Mouse (Mus musculus) T-helper 2 cell (primary cell): ENCODE measurements at regions not wholly inside any gene's neighbourhood (a gene's known extent, or its start where the extent isn't known, plus 50 kb on each side); places are given as distances from the start of the nearest gene placed in this dataset.
"Not testable (repeated sequence)": the region's sequence is repeated elsewhere in the genome, so short reads cannot be mapped to it uniquely, and the experiment has no call there.

Source experiments
- in situ Hi-C: fragments of 300-600 bp; cut with MboI, MseI; formaldehyde crosslinking; loops from one replicate; pipeline ENCODE4 v1.15.1; 2025; ENCODE audit warnings: high pct_unique_total_duplicates

DNA sequence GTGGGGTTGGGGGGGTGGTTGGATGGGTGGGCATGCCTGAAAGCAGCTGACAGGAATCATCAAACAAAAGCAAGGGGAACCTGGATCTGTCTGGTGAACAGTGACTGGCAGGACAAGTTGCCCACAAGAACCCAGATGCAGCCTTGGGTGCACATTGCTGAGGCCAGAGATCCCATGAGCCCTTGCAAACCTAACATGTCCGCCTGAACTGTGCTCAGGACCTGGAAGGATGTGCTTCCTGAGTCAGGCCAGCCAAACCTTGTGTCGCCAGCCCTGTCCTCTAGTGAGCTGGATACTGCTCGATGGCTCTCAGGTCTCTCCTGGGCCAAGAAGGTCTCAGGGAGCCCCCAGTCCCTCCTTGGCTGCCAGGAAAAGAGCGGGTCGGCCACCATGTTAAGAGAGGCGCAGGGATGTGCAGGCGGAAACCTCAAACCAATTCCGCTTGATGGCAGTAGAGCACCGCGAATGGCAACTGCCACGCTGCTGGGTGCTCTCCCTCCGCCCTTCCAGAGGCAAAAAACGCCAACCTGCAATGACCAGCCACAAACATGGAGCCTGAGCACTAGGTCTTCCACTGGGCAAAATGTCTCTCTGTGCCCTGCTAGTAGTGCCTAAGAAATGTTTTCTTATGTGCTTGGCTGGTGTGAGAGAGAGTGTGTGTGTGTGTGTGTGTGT, 140.2 kb downstream of the Pls3 start:
- in situ Hi-C loops, result not testable (repeated sequence)

DNA sequence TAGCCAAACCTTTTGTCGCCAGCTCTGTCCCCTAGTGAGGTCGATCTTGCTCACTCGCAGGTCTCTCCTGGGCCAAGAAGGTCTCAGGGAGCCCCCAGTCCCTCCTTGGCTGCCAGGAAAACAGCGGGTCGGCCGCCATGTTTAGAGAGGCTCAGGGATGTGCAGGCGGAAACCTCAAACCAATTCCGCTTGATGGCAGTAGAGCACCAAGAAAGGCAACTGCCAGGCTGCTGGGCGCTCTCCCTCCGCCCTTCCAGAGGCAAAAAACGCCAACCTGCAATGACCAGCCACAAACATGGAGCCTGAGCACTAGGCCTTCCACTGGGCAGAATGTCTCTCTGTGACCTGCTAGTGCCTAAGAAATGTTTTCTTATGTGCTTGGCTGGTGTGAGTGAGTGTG, 141.3 kb downstream of the Pls3 start:
- in situ Hi-C loops, result not testable (repeated sequence)

DNA sequence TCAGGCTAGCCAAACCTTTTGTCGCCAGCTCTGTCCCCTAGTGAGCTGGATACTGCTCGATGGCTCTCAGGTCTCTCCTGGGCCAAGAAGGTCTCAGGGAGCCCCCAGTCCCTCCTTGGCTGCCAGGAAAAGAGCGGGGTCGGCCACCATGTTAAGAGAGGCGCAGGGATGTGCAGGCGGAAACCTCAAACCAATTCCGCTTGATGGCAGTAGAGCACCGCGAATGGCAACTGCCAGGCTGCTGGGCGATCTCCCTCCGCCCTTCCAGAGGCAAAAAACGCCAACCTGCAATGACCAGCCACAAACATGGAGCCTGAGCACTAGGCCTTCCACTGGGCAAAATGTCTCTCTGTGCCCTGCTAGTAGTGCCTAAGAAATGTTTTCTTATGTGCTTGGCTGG, 145.2 kb downstream of the Pls3 start:
- in situ Hi-C loops, result not testable (repeated sequence)

DNA sequence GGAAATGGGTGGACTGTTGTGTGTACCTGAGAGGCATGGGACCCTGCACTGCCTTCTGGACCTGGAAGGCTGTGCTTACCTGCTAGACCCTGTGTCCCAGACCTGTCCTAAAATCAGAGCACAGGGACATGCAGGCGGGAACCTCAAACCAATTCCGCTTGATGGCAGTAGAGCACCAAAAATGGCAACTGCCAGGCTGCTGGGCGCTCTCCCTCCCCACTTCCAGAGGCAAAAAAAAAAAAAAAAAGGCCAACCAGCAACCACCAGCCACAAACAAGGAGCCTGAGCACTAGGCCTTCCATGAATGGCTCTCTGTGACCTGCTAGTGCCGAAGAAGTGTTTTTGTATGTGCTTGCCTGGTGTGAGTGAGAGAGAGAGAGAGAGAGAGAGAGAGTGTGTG, 146.5 kb downstream of the Pls3 start:
- in situ Hi-C loops, result no loop called here

DNA sequence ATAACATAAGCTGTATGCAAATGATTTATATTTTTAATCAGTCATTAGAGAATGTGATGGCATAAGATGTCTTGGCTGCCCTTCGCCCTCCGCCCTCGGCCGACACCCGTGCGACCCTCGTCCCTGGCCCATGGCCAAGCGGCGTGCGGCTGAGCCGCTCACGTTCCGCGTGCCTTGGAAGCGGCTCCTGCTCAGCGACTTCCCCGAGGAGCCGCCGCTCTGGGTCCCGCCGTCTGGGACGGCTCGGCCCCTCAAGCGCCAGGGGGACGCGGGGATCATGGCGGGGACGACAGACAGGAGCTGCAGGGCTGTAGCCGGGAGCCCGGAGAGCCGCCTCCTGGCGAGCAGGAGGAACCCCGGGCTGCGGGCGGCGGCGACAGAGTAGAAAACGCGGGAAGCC, 145.5 kb upstream of the Rab39b start:
- in situ Hi-C loops, result not testable (repeated sequence)

DNA sequence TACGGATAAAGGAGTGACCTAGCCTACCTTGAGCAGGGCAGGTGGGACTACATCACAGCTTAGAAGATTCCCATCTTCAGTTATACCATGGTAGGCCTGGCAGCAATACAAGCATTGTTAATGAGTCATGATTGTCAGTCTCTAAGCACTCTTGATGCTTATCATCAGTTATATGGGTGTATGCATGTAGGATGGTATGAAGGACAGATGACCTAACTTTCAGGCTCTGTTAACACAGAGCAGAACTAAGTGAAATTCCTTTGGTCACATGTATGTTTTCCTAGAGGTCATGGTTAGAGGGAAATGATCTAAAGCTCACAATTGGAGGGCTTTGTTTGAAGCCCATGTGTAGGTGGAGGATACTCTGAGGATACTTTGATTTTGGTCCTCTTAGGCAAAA, 121.9 kb upstream of the Rab39b start:
- in situ Hi-C loops, result no loop called here

DNA sequence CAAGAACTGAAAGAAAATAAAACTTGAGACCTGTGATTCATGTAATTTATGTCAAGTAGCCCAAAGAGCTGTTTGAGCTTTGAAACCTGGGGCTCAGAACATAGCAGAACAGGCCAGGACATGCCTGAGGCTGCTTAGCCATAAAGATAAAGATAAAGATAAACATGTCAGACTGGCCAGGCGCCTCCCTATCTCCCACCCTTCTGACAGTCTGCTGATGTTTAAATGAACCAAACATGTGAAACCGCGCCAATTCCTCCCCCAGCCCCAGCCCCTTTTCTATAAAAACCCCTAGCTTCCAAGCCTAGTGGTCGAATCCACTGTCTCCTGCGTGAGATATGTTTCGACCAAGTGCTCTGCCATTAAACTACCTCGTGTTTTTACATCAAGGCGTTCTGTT, 97.2 kb upstream of the Rab39b start:
- in situ Hi-C loops, result loop anchor here (10.0 kb wide), 1 partner anchor 260 kb away; the partner anchor contains the start of genes Brcc3, Cmc4 and Mtcp1

DNA sequence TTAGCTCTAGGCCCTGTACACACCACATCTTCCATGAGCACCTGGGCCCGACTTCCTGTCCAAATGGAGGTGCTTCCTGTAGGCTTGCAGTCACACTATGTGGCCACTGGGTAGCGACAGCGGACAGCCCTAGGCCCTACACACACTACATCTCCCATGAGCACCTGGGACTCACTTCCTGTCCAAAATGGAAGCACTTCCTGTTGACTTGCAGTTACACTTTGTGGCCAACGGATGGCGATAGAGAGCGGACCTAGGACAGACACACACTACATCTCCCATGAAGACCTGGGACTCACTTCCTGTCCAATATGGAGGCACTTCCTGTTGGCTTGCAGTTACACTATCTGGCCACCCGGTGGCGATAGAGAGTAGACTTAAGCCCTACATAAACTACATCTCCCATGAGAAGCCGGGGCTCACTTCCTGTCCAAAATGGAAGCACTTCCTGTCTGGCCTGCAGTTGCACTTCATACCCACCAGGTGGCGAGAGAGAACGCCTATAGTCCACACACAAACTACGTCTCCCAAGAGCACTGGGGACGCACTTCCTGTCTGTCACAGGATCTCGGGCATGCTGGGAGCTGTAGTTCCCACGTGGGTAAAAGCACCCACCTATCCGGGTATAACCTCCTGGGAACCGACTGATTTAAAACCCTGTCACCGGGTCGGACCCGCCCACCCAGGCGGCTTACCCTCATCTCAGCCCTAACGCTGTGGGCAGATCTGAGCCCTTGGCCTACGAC, 96.1 kb upstream of the Rab39b start:
- in situ Hi-C loops, result loop anchor here (10.0 kb wide), 1 partner anchor 259 kb away; the partner anchor contains the start of genes Brcc3, Cmc4 and Mtcp1

DNA sequence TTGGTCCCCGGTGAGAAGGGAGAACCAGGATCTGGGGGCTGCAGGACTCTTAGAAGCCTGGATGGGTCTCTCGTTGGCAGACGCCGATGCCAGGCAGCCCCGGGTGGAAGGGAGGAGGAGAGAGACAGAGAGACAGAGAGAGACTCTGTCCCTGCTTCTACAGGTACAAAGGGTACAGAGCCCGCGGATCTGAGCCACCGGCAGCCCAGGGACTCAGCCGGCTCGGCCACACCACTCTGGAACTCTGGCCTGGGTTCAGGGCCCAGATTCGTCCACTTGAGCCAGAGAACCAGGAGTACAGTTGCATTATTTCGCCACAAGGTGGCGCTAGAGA, 95.5 kb upstream of the Rab39b start:
- in situ Hi-C loops, result loop anchor here (10.0 kb wide), 1 partner anchor 259 kb away; the partner anchor contains the start of genes Brcc3, Cmc4 and Mtcp1

DNA sequence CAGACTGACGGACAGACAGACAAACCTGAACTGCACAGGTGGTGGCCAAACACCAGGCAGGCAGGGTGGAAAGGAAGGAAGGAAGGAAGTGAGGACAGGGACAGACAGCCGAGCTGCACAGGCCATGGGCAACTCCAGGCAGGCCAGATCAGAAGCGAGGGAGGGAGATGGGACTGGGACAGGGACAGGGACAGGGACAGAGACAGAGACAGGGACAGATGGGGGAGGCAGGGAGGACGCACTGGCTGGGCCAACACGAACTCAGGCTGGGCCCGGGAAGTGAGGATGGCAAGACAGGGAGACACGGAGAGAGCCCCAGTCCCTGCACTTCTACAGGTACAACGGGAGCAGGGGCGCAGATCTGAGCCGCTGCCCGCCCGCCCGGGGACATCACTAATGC, 94.9 kb upstream of the Rab39b start:
- in situ Hi-C loops, result loop anchor here (10.0 kb wide), 1 partner anchor 258 kb away; the partner anchor contains the start of genes Brcc3, Cmc4 and Mtcp1

DNA sequence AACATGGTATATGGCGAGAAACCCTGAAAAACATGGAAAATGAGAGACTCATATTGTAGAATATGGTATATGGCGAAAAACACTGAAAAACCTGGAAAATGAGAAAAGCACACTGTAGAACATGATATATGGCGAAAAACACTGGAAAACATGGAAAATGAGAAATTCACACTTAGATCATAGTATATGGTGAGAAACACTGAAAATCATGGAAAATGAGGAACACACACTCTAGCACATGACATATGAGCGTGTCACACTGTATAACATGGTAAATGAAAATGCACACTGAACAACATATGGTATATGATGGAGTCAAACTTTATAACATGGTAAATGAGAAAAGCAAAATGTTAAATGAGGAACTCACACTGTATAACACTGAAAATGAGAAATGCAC, 89.6 kb upstream of the Rab39b start:
- in situ Hi-C loops, result no loop called here

DNA sequence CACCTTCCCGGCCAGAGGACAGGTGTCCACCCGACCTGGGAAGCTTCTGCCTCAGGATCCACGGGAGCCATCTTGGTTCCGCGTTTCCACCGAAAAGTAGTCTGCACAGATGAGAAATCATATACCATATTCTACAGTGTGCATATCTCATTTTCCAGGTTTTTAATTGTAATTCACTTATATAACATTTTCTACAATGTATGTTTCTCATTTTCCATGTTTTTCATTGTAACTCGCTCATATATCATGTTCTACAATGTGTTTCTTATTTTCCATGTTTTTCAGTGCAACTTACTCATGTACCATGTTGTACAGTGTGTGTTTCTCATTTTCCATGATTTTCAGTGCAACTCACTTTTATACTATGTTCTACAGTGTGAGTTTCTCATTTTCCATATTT, 65.4 kb upstream of the Rab39b start:
- in situ Hi-C loops, result no loop called here
